Mouse (Mus musculus) cerebellum, adult 2 months (tissue): ENCODE measurements around the gene Ak4.

Source experiments
- CTCF ChIP-seq: fragments of 200-500 bp; IDR thresholded peaks from 2 replicates; pipeline ENCODE4 v1.5.1; 2011; ENCODE audit warnings: low read depth, mild to moderate bottlenecking, control low read depth, low read length, moderate library complexity, borderline replicate concordance; ENCODE audit not compliant: insufficient read depth
- POLR2A ChIP-seq: fragments of 200-500 bp; IDR thresholded peaks from 2 replicates; pipeline ENCODE4 v1.6.1; 2011; ENCODE audit warnings: low read length, control low read depth, borderline replicate concordance; ENCODE audit not compliant: insufficient read depth

DNA sequence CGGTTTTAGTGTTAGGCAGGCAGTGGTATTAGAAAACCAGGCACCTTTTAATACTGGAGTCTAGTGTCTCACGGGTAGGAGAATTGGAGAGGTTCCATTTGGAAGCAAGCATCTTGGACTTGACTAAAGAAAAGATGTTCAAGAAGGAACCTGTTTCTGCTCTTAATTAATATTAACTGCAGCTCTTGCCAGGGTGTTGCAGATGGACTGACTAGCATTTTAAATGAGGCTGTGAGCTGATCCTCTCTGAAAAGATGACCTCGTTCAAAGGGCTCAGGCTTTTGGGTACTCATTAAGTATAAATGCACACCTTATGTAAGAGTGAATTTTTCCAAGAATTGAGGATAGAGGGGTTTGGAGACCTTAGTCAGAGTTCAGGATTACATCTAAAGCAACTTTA is 5.4 kb downstream of the Ak4 start:
- no peak for TF ChIP-seq CTCF
- no peak for TF ChIP-seq POLR2A
